Comparison of ENCODE assay signal across 33 mouse cellular contexts in genomic region chr11:67384653-67385052, GRCm38 (mm10).
"Had no signal": no experiment of that assay in that cellular context is flagged by ENCODE, and none has a peak within 500 bp of the region (broad histone marks: within the 10 kb centered on the region; RNA-seq: fewer than 3 reads in every experiment).

No protein-coding gene starts in this region.

- H3K27me3 ChIP-seq: heart, embryonic 12.5 days; heart, embryonic 13.5 days; heart, embryonic 15.5 days; hindbrain, embryonic 15.5 days; intestine, embryonic 15.5 days; kidney, embryonic 15.5 days had no signal

- DNase-seq: heart, postnatal 10 days; heart, postnatal 14 days; heart, postnatal 36 days; heart, postnatal 4 days; kidney, adult 11 months; kidney, adult 18-20 months; kidney, adult 2 months; kidney, adult 8-10 months; kidney, adult 9 months; kidney, postnatal 10 days; kidney, postnatal 14 days; kidney, postnatal 36 days; kidney, postnatal 4 days; layer of hippocampus, adult 9-11 months; layer of hippocampus, postnatal 36 days had no signal

- H3K4me2 ChIP-seq: heart, embryonic 12.5 days; heart, embryonic 13.5 days; heart, embryonic 15.5 days; hindbrain, embryonic 12.5 days; hindbrain, embryonic 13.5 days; hindbrain, embryonic 14.5 days; hindbrain, embryonic 15.5 days; intestine, embryonic 15.5 days; kidney, embryonic 15.5 days had no signal

- H3K9ac ChIP-seq: heart, embryonic 12.5 days; heart, embryonic 13.5 days; heart, embryonic 15.5 days; hindbrain, embryonic 12.5 days; hindbrain, embryonic 13.5 days; hindbrain, embryonic 14.5 days; hindbrain, embryonic 15.5 days; intestine, embryonic 15.5 days; kidney, embryonic 15.5 days had no signal

- H3K4me1 ChIP-seq: intestine, embryonic 15.5 days had no signal

- H3K36me3 ChIP-seq: heart, embryonic 12.5 days; heart, embryonic 13.5 days; heart, embryonic 15.5 days; hindbrain, embryonic 10.5 days; hindbrain, embryonic 12.5 days; hindbrain, embryonic 13.5 days; hindbrain, embryonic 15.5 days; intestine, embryonic 15.5 days; kidney, embryonic 15.5 days had no signal

- H3K9me3 ChIP-seq: heart, embryonic 15.5 days; hindbrain, embryonic 12.5 days; hindbrain, embryonic 13.5 days; hindbrain, embryonic 15.5 days; intestine, embryonic 15.5 days; kidney, embryonic 15.5 days had no signal

- H3K4me3 ChIP-seq: heart, embryonic 12.5 days; heart, embryonic 13.5 days; heart, embryonic 15.5 days; hindbrain, embryonic 10.5 days; hindbrain, embryonic 12.5 days; hindbrain, embryonic 13.5 days; hindbrain, embryonic 15.5 days; intestine, embryonic 15.5 days; kidney, embryonic 15.5 days; layer of hippocampus, adult 2 months; left cerebral cortex, adult 2 months had no signal

- ATAC-seq: hindbrain, embryonic 16.5 days; hindbrain, postnatal 0 days; inflammation-experienced regulatory T-cells, adult 6 months; intestine, embryonic 15.5 days; intestine, embryonic 16.5 days; intestine, postnatal 0 days had no signal

- H3K27ac ChIP-seq: heart, embryonic 13.5 days; heart, embryonic 15.5 days; hindbrain, embryonic 10.5 days; hindbrain, embryonic 12.5 days; hindbrain, embryonic 13.5 days; hindbrain, embryonic 14.5 days; hindbrain, embryonic 15.5 days; hindbrain, postnatal 0 days; intestine, embryonic 15.5 days; kidney, embryonic 15.5 days; kidney, postnatal 0 days; layer of hippocampus, adult 2 months; left cerebral cortex, adult 2 months had no signal
